8 mouse cellular contexts compared by ENCODE assay signal in the genomic region with DNA sequence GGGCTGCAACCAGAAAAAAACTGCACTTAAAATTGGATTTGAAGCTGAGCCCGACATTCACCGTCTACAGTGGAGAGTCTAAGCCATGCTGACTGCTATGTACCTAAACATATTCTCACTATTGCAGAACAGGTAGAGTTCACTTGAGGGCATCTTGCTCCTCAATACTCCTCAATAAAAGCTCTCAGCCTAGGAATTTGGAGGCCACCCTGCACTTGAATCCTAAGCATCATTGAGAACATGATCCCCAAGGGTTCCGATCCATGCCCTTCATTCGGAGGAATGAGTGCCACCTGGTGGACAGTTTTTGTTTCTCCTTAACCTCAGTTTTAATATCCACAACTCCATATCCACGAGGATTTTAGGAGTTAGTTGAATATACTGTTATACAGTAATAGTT. TPM values are rescaled to one million over a fixed set of nuclear protein-coding genes. Genes with fewer than 3 reads are reported as not detected.
DNase-seq lines count a peak whose midpoint lies in the region; ATAC-seq and TF ChIP-seq lines count a peak whose summit lies in the region.

No protein-coding gene starts in this region.

- H3K4me3 ChIP-seq in left cerebral cortex, adult 2 months = no peak overlapping the region
- H3K4me3 ChIP-seq in limb, embryonic 11.5 days (ENCODE audit: low read depth, low read length) = no peak overlapping the region
- no peak overlapping the region for H3K4me3 ChIP-seq in neural tube, embryonic 12.5 days

- 45% methylated on average over 5 of the region's 5 CpGs for WGBS in limb, embryonic 11.5 days
- 42% methylated on average over 5 of the region's 5 CpGs for WGBS in neural tube, embryonic 12.5 days

- H3K9ac ChIP-seq in limb, embryonic 11.5 days (ENCODE audit: low read length) = no peak overlapping the region
- no peak overlapping the region for H3K9ac ChIP-seq in neural tube, embryonic 12.5 days

- DNase-seq in left cerebral cortex, adult 2 months (ENCODE audit: extremely low spot score in 1 of 2, low spot score in 2 of 2) = peak; percentile 36 to 39
- DNase-seq in left cerebral cortex, adult 8-10 months (ENCODE audit: low spot score in 2 of 2) = no peak
- DNase-seq in Muller cell, postnatal 12 days (ENCODE audit: inconsistent ontology term) = peak; percentile 29
- DNase-seq in cerebellum, postnatal 14 days = peak; percentile 76 to 83
- DNase-seq in heart, postnatal 10 days = peak; percentile 42 to 72
- DNase-seq in limb, embryonic 11.5 days (ENCODE audit: low spot score) = peak; percentile 74
- no peak for DNase-seq in urinary bladder, adult 2 months (ENCODE audit: low spot score)

- H3K4me1 ChIP-seq in limb, embryonic 11.5 days (ENCODE audit: control insufficient read depth, insufficient read depth, low read length) = no peaks in the 10 kb centered on the region
- H3K4me1 ChIP-seq in neural tube, embryonic 12.5 days = no peaks in the 10 kb centered on the region

- no peak overlapping the region for H3K27ac ChIP-seq in left cerebral cortex, adult 2 months
- H3K27ac ChIP-seq in limb, embryonic 11.5 days (replicated peaks; ENCODE audit: low read depth, low read length) = no peak overlapping the region
- no peak overlapping the region for H3K27ac ChIP-seq in neural tube, embryonic 12.5 days

- no peaks in the 10 kb centered on the region for H3K27me3 ChIP-seq in limb, embryonic 11.5 days (ENCODE audit: control insufficient read depth, insufficient read depth, low read length)
- H3K27me3 ChIP-seq in neural tube, embryonic 12.5 days (replicated peaks) = no peaks in the 10 kb centered on the region

- ATAC-seq in limb, embryonic 11.5 days (ENCODE audit: insufficient number of reproducible peaks, low FRiP score, low TSS enrichment, low read depth) = no peak
- peak; percentile 33; the same call in 1 of the 2 replicates for ATAC-seq in neural tube, embryonic 12.5 days (ENCODE audit: low FRiP score, low read depth)

- H3K36me3 ChIP-seq in limb, embryonic 11.5 days (ENCODE audit: control insufficient read depth, insufficient read depth, low read length) = no peaks in the 10 kb centered on the region
- H3K36me3 ChIP-seq in neural tube, embryonic 12.5 days = no peaks in the 10 kb centered on the region

- H3K9me3 ChIP-seq in limb, embryonic 11.5 days (ENCODE audit: control insufficient read depth, low read length) = no peaks in the 10 kb centered on the region
- no peaks in the 10 kb centered on the region for H3K9me3 ChIP-seq in neural tube, embryonic 12.5 days

- intact Hi-C loops in left cerebral cortex, adult 2 months (cut with DNase I) = loop anchor here (1.0 kb wide), 1 partner anchor 275 kb away; no protein-coding TSS in a partner anchor
- intact Hi-C loops in heart, postnatal 10 days (cut with DNase I) = loop anchor here (1.0 to 5.0 kb wide), 5 partner anchors 26 to 300 kb away; no protein-coding TSS in a partner anchor

- no peak overlapping the region for H3K4me2 ChIP-seq in limb, embryonic 11.5 days (ENCODE audit: low read depth, severe bottlenecking)
- no peak overlapping the region for H3K4me2 ChIP-seq in neural tube, embryonic 12.5 days (replicated peaks)

- peak; percentile 70 for TF ChIP-seq CTCF in left cerebral cortex, adult 2 months (IDR thresholded peaks at IDR 0.05)

RNA-seq across cellular contexts. Expression of gene Myo1b, which starts 28.9 kb away (rescaled TPM):
- total RNA-seq in left cerebral cortex, adult 2 months (2021) = 10 to 100 TPM; 35.6 to 37.0 TPM
- total RNA-seq in left cerebral cortex, adult 8-10 months (2022) = 10 to 100 TPM; 30.7 to 48.0 (median 40.7) TPM
- 10 to 100 TPM; 62.5 to 74.8 TPM for total RNA-seq in heart, postnatal 10 days (2021)
- 110 and 122 TPM in 2 replicates for polyA plus RNA-seq in limb, embryonic 11.5 days (2014; fragmentation: Nextera tagmentation; extraction: Ambion mirVana)
- polyA plus RNA-seq in neural tube, embryonic 12.5 days (2016; fragmentation: Nextera tagmentation; extraction: Ambion mirVana) = 119 and 128 TPM in 2 replicates
- polyA plus RNA-seq in urinary bladder, adult 2 months (2012; rRNA removed) = 28.2 and 28.9 TPM in 2 replicates

RNA-seq across cellular contexts. Expression of gene Stat4, which starts 42.2 kb away (rescaled TPM):
- 1 to 10 TPM; 3.5 to 5.0 TPM for total RNA-seq in left cerebral cortex, adult 2 months (2021)
- 1 to 10 TPM; 2.6 to 3.4 (median 2.9) TPM for total RNA-seq in left cerebral cortex, adult 8-10 months (2022)
- total RNA-seq in heart, postnatal 10 days (2021) = under 1 TPM; 0.12 to 0.24 TPM
- polyA plus RNA-seq in limb, embryonic 11.5 days (2014; fragmentation: Nextera tagmentation; extraction: Ambion mirVana) = 2.5 and 2.7 TPM in 2 replicates
- polyA plus RNA-seq in neural tube, embryonic 12.5 days (2016; fragmentation: Nextera tagmentation; extraction: Ambion mirVana) = 0.22 and 0.66 TPM in 2 replicates
- polyA plus RNA-seq in urinary bladder, adult 2 months (2012; rRNA removed) = 0.85 and 0.94 TPM in 2 replicates

Comparison
In these comparisons a context has a peak if more than half of its experiments do, and no peak if none do; other contexts are left out.
1. DNase-seq: peak in left cerebral cortex, adult 2 months (2 of 2), Muller cell, postnatal 12 days (single experiment), cerebellum, postnatal 14 days (2 of 2), heart, postnatal 10 days (2 of 2) and limb, embryonic 11.5 days (single experiment); none in left cerebral cortex, adult 8-10 months (0 of 2) and urinary bladder, adult 2 months (single experiment).